Mouse (Mus musculus) lung, embryonic 15.5 days (tissue): ENCODE results near the gene Mthfsl. TPM values are rescaled to one million over a fixed set of nuclear protein-coding genes. Genes with fewer than 3 reads are reported as not detected.
"Not testable (repeated sequence)": the region's sequence is repeated elsewhere in the genome, so short reads cannot be mapped to it uniquely, and the experiment has no call there.

Source experiments
- ATAC-seq: fragments of 200-750 bp; cut with Nextera tagmentation; 2 replicates; pipeline ENCODE4 v1.8.0; 2017; ENCODE audit warnings: moderate number of reproducible peaks, borderline replicate concordance; ENCODE audit not compliant: low FRiP score, low TSS enrichment; ENCODE audit errors: extremely low read depth
- H3K27ac ChIP-seq: fragments of 300-500 bp; sonication (generic); 2 replicates; pipeline ENCODE4 v1.5.1; 2015; ENCODE audit warnings: moderate library complexity, mild to moderate bottlenecking, inconsistent platforms
- H3K27me3 ChIP-seq: fragments of 300-500 bp; sonication (generic); 2 replicates; pipeline ENCODE4 v1.6.1; 2015; ENCODE audit warnings: inconsistent platforms
- H3K36me3 ChIP-seq: fragments of 300-500 bp; sonication (generic); 2 replicates; pipeline ENCODE4 v1.6.1; 2015; ENCODE audit warnings: inconsistent platforms
- H3K4me1 ChIP-seq: fragments of 300-500 bp; sonication (generic); 2 replicates; pipeline ENCODE4 v1.6.1; 2015; ENCODE audit warnings: inconsistent platforms
- H3K4me2 ChIP-seq: fragments of 300-500 bp; sonication (generic); 2 replicates; pipeline ENCODE4 v1.6.1; 2015; ENCODE audit warnings: inconsistent platforms, mild to moderate bottlenecking, moderate library complexity
- H3K4me3 ChIP-seq: fragments of 300-500 bp; sonication (generic); 2 replicates; pipeline ENCODE4 v1.5.1; 2015; ENCODE audit warnings: mild to moderate bottlenecking, inconsistent platforms
- H3K9ac ChIP-seq: fragments of 300-500 bp; sonication (generic); 2 replicates; pipeline ENCODE4 v1.6.1; 2015; ENCODE audit warnings: inconsistent platforms
- H3K9me3 ChIP-seq: fragments of 300-500 bp; sonication (generic); 2 replicates; pipeline ENCODE4 v1.6.1; 2016; ENCODE audit warnings: inconsistent platforms
- WGBS: fragments of 180-500 bp; shearing (Covaris S2); methylation state at CpG from one replicate; pipeline ENCODE4 v1.1.7; 2015; 5-methylcytosine and 5-hydroxymethylcytosine counted together
- polyA plus RNA-seq: library from polyadenylated mRNA; unstranded; fragments of >200 nt; fragmentation: Nextera tagmentation; extraction: Ambion mirVana; gene quantifications from 2 replicates; pipeline ENCODE4 v1.2.1, GENCODE M21; 2015

Gene Mthfsl
- polyA plus RNA-seq, 1 experiment from 2014 or later = 42.8 TPM

- WGBS = 20% methylated on average over 2 of the region's 2 CpGs
- not testable (repeated sequence) for ATAC-seq, H3K9me3 ChIP-seq, H3K36me3 ChIP-seq, H3K27me3 ChIP-seq, H3K4me1 ChIP-seq, H3K9ac ChIP-seq, H3K4me3 ChIP-seq, H3K4me2 ChIP-seq, H3K27ac ChIP-seq
Measured at GRCm38 (mm10) chr9:88718140-88718539, 2.0 kb downstream of the Mthfsl start.

GRCm38 (mm10) chr9:88714515-88714914, 5.6 kb downstream of the Mthfsl start:
- not testable (repeated sequence) for H3K27ac ChIP-seq, H3K27me3 ChIP-seq, H3K4me3 ChIP-seq, H3K9ac ChIP-seq, H3K9me3 ChIP-seq, H3K36me3 ChIP-seq, H3K4me1 ChIP-seq, H3K4me2 ChIP-seq, ATAC-seq
- 73% methylated on average over 5 of the region's 5 CpGs for WGBS

- not testable (repeated sequence) for H3K9ac ChIP-seq, H3K9me3 ChIP-seq, H3K27me3 ChIP-seq, ATAC-seq, H3K27ac ChIP-seq, H3K36me3 ChIP-seq, H3K4me3 ChIP-seq, H3K4me2 ChIP-seq, H3K4me1 ChIP-seq
- WGBS = 77% methylated on average over 3 of the region's 3 CpGs
Measured at GRCm38 (mm10) chr9:88712164-88712749, 7.8 kb downstream of the Mthfsl start.

- not testable (repeated sequence) for H3K9me3 ChIP-seq, ATAC-seq, H3K36me3 ChIP-seq, H3K27me3 ChIP-seq, H3K27ac ChIP-seq, H3K4me1 ChIP-seq, H3K9ac ChIP-seq, H3K4me2 ChIP-seq, H3K4me3 ChIP-seq
- 82% methylated on average over 4 of the region's 5 CpGs for WGBS
Measured at GRCm38 (mm10) chr9:88710910-88711438, 9.1 kb downstream of the Mthfsl start.

- not testable (repeated sequence) for H3K4me2 ChIP-seq, H3K9me3 ChIP-seq, H3K27me3 ChIP-seq, H3K36me3 ChIP-seq, H3K4me3 ChIP-seq, H3K27ac ChIP-seq, ATAC-seq, H3K9ac ChIP-seq, H3K4me1 ChIP-seq
- 82% methylated on average over 2 of the region's 2 CpGs for WGBS
Measured at GRCm38 (mm10) chr9:88710439-88710838, 9.7 kb downstream of the Mthfsl start.

GRCm38 (mm10) chr9:88709794-88710193, 10.3 kb downstream of the Mthfsl start:
- H3K36me3 ChIP-seq, H3K27ac ChIP-seq, H3K4me2 ChIP-seq, ATAC-seq, H3K9ac ChIP-seq, H3K4me1 ChIP-seq, H3K27me3 ChIP-seq, H3K9me3 ChIP-seq, H3K4me3 ChIP-seq: not testable (repeated sequence)
- 71% methylated on average over 5 of the region's 5 CpGs for WGBS

- Histone ChIP-seq H3K36me3 (no peaks in the 10 kb centered on the region), H3K4me2 (no peak overlapping the region)
- WGBS = 77% methylated on average over 6 of the region's 6 CpGs
Measured at GRCm38 (mm10) chr9:88709304-88709703, 10.8 kb downstream of the Mthfsl start.

GRCm38 (mm10) chr9:88706700-88707099, 13.4 kb downstream of the Mthfsl start:
- H3K4me3 ChIP-seq = no peak overlapping the region
- H3K4me2 ChIP-seq = no peak overlapping the region
- no peaks in the 10 kb centered on the region for H3K27me3 ChIP-seq
- H3K27ac ChIP-seq = no peak overlapping the region
- H3K36me3 ChIP-seq = no peaks in the 10 kb centered on the region
- no peak for ATAC-seq
- no peaks in the 10 kb centered on the region for H3K4me1 ChIP-seq
- H3K9ac ChIP-seq = no peak overlapping the region
- WGBS = 49% methylated on average over 4 of the region's 4 CpGs
- no peaks in the 10 kb centered on the region for H3K9me3 ChIP-seq

More at GRCm38 (mm10) chr9:88709304-88709703, 10.8 kb downstream of the Mthfsl start:
- no peaks in the 10 kb centered on the region for H3K9me3 ChIP-seq
- no peak overlapping the region for H3K27ac ChIP-seq
- no peak overlapping the region for H3K4me3 ChIP-seq
- ATAC-seq = no peak
- no peaks in the 10 kb centered on the region for H3K27me3 ChIP-seq
- no peaks in the 10 kb centered on the region for H3K4me1 ChIP-seq
- no peak overlapping the region for H3K9ac ChIP-seq

GRCm38 (mm10) chr9:88705157-88705556, 14.9 kb downstream of the Mthfsl start:
- ATAC-seq, H3K36me3 ChIP-seq, H3K4me1 ChIP-seq, H3K9ac ChIP-seq, H3K4me2 ChIP-seq, H3K27ac ChIP-seq, H3K4me3 ChIP-seq, H3K9me3 ChIP-seq, H3K27me3 ChIP-seq: not testable (repeated sequence)
- WGBS = 72% methylated on average over 8 of the region's 8 CpGs

GRCm38 (mm10) chr9:88698746-88699145, 21.4 kb downstream of the Mthfsl start:
- H3K9me3 ChIP-seq, H3K4me2 ChIP-seq, H3K27me3 ChIP-seq, H3K4me1 ChIP-seq, H3K27ac ChIP-seq, ATAC-seq, H3K4me3 ChIP-seq, H3K9ac ChIP-seq, H3K36me3 ChIP-seq: not testable (repeated sequence)
- WGBS = 20% methylated on average over 1 of the region's 2 CpGs

GRCm38 (mm10) chr9:88691307-88691706, 28.8 kb downstream of the Mthfsl start:
- H3K27ac ChIP-seq, H3K4me3 ChIP-seq, H3K9me3 ChIP-seq, H3K36me3 ChIP-seq, H3K9ac ChIP-seq, ATAC-seq, H3K4me1 ChIP-seq, H3K4me2 ChIP-seq, H3K27me3 ChIP-seq: not testable (repeated sequence)
- 82% methylated on average over 2 of the region's 2 CpGs for WGBS

- 75% methylated on average over 3 of the region's 3 CpGs for WGBS
- H3K9ac ChIP-seq, ATAC-seq, H3K4me2 ChIP-seq, H3K9me3 ChIP-seq, H3K27me3 ChIP-seq, H3K4me1 ChIP-seq, H3K27ac ChIP-seq, H3K36me3 ChIP-seq, H3K4me3 ChIP-seq: not testable (repeated sequence)
Measured at GRCm38 (mm10) chr9:88689451-88689850, 30.6 kb downstream of the Mthfsl start.

- H3K4me1 ChIP-seq, H3K9me3 ChIP-seq, H3K36me3 ChIP-seq, H3K27ac ChIP-seq, H3K4me2 ChIP-seq, ATAC-seq, H3K27me3 ChIP-seq, H3K9ac ChIP-seq, H3K4me3 ChIP-seq: not testable (repeated sequence)
- WGBS = 85% methylated on average over 1 of the region's 1 CpGs
Measured at GRCm38 (mm10) chr9:88686719-88687118, 33.4 kb downstream of the Mthfsl start.
